Mouse (Mus musculus): ENCODE measurements around the gene Btbd9. TPM values are rescaled to one million over a fixed set of nuclear protein-coding genes. Genes with fewer than 3 reads are reported as not detected.

The Btbd9 gene
- polyA plus RNA-seq, 1 experiment from 2014 or later: 98.0 TPM

DNA sequence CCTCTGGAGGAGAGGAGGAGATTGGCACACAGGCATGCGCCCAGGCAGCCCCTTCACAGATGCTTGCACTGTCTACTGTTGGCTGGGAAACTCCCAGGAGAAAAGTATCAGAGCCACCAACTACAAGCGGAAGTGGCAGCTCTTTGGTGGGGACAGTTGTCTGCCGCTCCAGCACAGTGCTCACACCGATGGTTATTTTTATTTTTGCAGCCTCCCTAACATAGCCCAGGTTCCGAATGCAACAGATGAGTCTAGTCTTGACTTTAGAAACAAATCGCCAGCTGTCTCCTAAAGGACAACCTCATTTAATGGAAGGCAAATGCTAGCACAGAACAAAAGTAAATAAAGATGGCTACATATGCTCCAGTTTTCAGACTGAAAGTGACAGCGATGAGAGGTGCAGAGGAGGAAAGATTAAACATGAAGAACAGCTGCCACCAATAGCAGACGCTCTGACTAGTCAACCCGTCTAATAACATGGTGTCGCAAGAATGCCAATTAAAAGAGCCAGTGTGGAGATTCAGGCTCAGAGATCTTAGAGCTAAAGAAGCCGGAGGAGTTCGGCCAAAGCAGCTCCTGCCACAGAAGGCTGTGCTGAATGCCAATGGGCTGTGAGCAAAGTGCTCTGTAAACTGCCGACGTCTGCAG, 108.6 kb downstream of the Btbd9 start:
- 34% methylated on average over 14 of the region's 14 CpGs for WGBS
- peak overlapping the region; percentile 73 for H3K27ac ChIP-seq (replicated peaks)
- H3K9ac ChIP-seq (replicated peaks): no peak overlapping the region
- no peaks in the 10 kb centered on the region for H3K27me3 ChIP-seq
- no peak overlapping the region for H3K4me3 ChIP-seq
- H3K4me2 ChIP-seq (replicated peaks): peak overlapping the region; percentile 21
- 0 out of 2 replicates have a peak, but pooled peaks have one; percentile 16 for ATAC-seq (ENCODE audit: low FRiP score, low read depth)
- H3K36me3 ChIP-seq: no peaks in the 10 kb centered on the region
- peaks cover 51% of the 10 kb centered on the region for H3K4me1 ChIP-seq
- no peaks in the 10 kb centered on the region for H3K9me3 ChIP-seq

DNA sequence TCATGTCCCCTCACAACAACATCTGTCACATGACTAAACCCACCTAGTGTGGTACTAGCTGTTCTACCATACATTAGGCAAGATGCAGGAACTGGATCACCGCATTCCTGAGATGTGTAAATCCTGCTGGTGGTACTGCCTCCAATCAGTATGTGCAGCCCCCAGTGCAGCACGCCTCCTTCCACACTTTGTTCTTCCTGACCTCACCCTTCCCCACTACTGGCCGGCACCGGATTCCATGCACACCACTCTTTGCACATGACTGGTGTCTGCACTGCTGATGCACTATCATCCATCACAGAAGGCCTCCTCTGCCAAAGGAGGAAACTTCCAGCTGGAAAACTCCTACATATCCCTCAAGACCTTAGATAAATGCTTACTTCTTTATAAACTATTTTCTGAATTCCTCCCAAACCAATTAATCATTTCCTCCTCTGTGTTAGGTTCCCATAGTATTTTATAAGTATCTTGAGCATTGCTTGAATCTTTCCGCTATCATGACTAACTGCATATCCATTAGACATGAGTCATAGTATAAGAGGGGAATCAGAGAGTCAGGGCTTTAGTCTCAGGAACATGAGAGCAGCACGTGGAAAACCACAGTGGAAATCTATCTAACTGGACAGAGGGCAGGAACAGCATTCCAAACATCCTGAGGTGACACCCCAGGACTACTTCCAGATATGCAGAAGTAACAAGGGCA, 111.1 kb downstream of the Btbd9 start:
- Histone ChIP-seq H3K36me3 (no peaks in the 10 kb centered on the region), H3K27ac (replicated peaks) (no peak overlapping the region), H3K27me3 (no peaks in the 10 kb centered on the region), H3K9me3 (no peaks in the 10 kb centered on the region), H3K4me2 (replicated peaks) (no peak overlapping the region), H3K4me3 (no peak overlapping the region), H3K4me1 (peaks cover 43% of the 10 kb centered on the region), H3K9ac (replicated peaks) (no peak overlapping the region)
- no peak for ATAC-seq (ENCODE audit: low FRiP score, low read depth)
- WGBS: 87% methylated on average over 6 of the region's 6 CpGs

- Histone ChIP-seq H3K9me3 (no peaks in the 10 kb centered on the region), H3K4me3 (no peak overlapping the region), H3K9ac (replicated peaks) (no peak overlapping the region), H3K4me1 (peaks cover 39% of the 10 kb centered on the region), H3K4me2 (replicated peaks) (no peak overlapping the region), H3K27ac (replicated peaks) (no peak overlapping the region), H3K27me3 (no peaks in the 10 kb centered on the region), H3K36me3 (no peaks in the 10 kb centered on the region)
- ATAC-seq (ENCODE audit: low FRiP score, low read depth): no peak
- 46% methylated on average over 5 of the region's 5 CpGs for WGBS
These were observed 112.0 kb downstream of the Btbd9 start for GRCm38 (mm10) chr17:30464240-30464745.

GRCm38 (mm10) chr17:30460727-30461349, 115.5 kb downstream of the Btbd9 start:
- Histone ChIP-seq H3K27ac (replicated peaks) (no peak overlapping the region), H3K4me2 (replicated peaks) (no peak overlapping the region), H3K9me3 (no peaks in the 10 kb centered on the region), H3K4me1 (peaks cover 36% of the 10 kb centered on the region), H3K36me3 (no peaks in the 10 kb centered on the region), H3K9ac (replicated peaks) (no peak overlapping the region), H3K4me3 (no peak overlapping the region), H3K27me3 (no peaks in the 10 kb centered on the region)
- WGBS: 91% methylated on average over 2 of the region's 2 CpGs
- no peak for ATAC-seq (ENCODE audit: low FRiP score, low read depth)

DNA sequence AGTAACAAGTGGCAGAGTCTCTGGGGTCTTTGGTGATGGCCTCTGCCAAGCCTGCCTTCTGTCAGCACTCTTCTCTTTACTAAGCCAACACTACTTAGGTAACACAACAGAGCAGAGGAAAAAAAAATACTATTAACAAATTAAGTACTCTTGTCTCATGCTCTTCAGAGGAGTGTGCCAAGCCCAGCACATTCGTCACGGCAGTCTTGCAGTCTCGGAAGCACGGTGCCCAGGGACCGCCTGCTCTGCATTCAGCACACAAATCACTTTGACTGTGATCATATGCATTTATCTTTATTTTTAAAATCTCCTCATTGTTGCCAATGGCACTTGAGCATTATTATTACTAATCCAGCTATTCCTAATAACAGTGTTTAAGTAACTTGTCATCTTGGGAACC, 116.6 kb downstream of the Btbd9 start:
- H3K4me2 ChIP-seq (replicated peaks): no peak overlapping the region
- H3K9me3 ChIP-seq: no peaks in the 10 kb centered on the region
- H3K27ac ChIP-seq (replicated peaks): no peak overlapping the region
- ATAC-seq (ENCODE audit: low FRiP score, low read depth): no peak
- no peak overlapping the region for H3K4me3 ChIP-seq
- H3K9ac ChIP-seq (replicated peaks): no peak overlapping the region
- 82% methylated on average over 5 of the region's 5 CpGs for WGBS
- no peaks in the 10 kb centered on the region for H3K27me3 ChIP-seq
- H3K36me3 ChIP-seq: no peaks in the 10 kb centered on the region
- H3K4me1 ChIP-seq: peaks cover 36% of the 10 kb centered on the region

DNA sequence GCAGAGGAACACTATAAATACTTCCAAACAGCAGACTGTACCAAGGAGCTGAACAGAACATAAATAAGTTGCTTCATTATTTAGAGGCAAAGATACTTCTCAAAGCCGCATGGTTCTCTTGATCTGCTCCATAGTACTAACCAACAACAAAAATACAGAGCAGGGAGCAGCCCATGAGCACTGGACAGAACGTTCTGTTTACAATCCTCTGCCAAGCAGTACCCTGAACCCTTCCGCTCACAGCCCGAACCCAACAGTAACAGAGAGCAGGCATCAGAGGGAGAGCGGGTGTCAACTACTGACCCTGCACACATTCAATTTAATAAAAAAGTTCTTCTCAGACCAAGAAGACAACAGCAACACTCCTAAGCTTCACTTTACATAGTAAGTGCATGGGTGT, 117.4 kb downstream of the Btbd9 start:
- Histone ChIP-seq H3K9me3 (no peaks in the 10 kb centered on the region), H3K27me3 (no peaks in the 10 kb centered on the region), H3K4me3 (no peak overlapping the region), H3K36me3 (no peaks in the 10 kb centered on the region), H3K4me2 (replicated peaks) (no peak overlapping the region), H3K27ac (replicated peaks) (no peak overlapping the region), H3K9ac (replicated peaks) (no peak overlapping the region), H3K4me1 (peaks cover 35% of the 10 kb centered on the region)
- 91% methylated on average over 5 of the region's 5 CpGs for WGBS
- no peak for ATAC-seq (ENCODE audit: low FRiP score, low read depth)

DNA sequence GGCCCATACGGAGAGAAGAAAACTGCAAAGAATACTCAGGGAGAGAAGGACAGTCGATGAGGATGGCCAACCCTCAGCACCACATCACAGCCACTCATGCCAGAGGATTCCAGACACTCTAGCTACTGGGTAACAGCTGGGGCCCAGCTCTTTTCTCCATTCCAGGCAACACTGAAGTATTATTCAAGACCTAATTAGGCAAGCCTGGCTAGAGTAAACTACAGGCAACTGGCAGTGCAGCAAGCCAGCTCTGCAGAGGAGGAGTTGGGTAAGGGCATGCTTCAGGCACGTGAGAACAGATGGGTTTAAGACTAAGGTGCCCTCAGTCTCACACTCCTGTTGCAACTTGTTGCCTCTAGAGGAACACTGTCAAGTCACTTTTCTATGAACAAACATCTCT, 118.0 kb downstream of the Btbd9 start:
- peaks cover 30% of the 10 kb centered on the region for H3K4me1 ChIP-seq
- ATAC-seq (ENCODE audit: low FRiP score, low read depth): no peak
- no peaks in the 10 kb centered on the region for H3K9me3 ChIP-seq
- no peaks in the 10 kb centered on the region for H3K27me3 ChIP-seq
- no peak overlapping the region for H3K4me3 ChIP-seq
- H3K27ac ChIP-seq (replicated peaks): peak overlapping the region; percentile 12; the same call in 1 of the 2 replicates
- no peaks in the 10 kb centered on the region for H3K36me3 ChIP-seq
- H3K9ac ChIP-seq (replicated peaks): no peak overlapping the region
- no peak overlapping the region for H3K4me2 ChIP-seq (replicated peaks)
- 73% methylated on average over 3 of the region's 3 CpGs for WGBS

- H3K4me1 ChIP-seq: peaks cover 30% of the 10 kb centered on the region
These were observed 118.8 kb downstream of the Btbd9 start for GRCm38 (mm10) chr17:30457486-30457885.

GRCm38 (mm10) chr17:30456293-30456692, 120.0 kb downstream of the Btbd9 start:
- no peak overlapping the region for H3K4me2 ChIP-seq (replicated peaks)
- H3K9ac ChIP-seq (replicated peaks): no peak overlapping the region
- H3K4me3 ChIP-seq: no peak overlapping the region
- H3K27me3 ChIP-seq: no peaks in the 10 kb centered on the region
- H3K27ac ChIP-seq (replicated peaks): no peak overlapping the region
- no peak for ATAC-seq (ENCODE audit: low FRiP score, low read depth)
- WGBS: 66% methylated on average over 12 of the region's 12 CpGs
- H3K36me3 ChIP-seq: no peaks in the 10 kb centered on the region
- H3K9me3 ChIP-seq: no peaks in the 10 kb centered on the region
- H3K4me1 ChIP-seq: peaks cover 30% of the 10 kb centered on the region

More at GRCm38 (mm10) chr17:30457486-30457885, 118.8 kb downstream of the Btbd9 start:
- H3K27me3 ChIP-seq: no peaks in the 10 kb centered on the region
- no peak for ATAC-seq (ENCODE audit: low FRiP score, low read depth)
- no peak overlapping the region for H3K9ac ChIP-seq (replicated peaks)
- no peak overlapping the region for H3K4me2 ChIP-seq (replicated peaks)
- no peak overlapping the region for H3K4me3 ChIP-seq
- 63% methylated on average over 7 of the region's 7 CpGs for WGBS
- no peaks in the 10 kb centered on the region for H3K36me3 ChIP-seq
- no peak overlapping the region for H3K27ac ChIP-seq (replicated peaks)
- H3K9me3 ChIP-seq: no peaks in the 10 kb centered on the region

DNA sequence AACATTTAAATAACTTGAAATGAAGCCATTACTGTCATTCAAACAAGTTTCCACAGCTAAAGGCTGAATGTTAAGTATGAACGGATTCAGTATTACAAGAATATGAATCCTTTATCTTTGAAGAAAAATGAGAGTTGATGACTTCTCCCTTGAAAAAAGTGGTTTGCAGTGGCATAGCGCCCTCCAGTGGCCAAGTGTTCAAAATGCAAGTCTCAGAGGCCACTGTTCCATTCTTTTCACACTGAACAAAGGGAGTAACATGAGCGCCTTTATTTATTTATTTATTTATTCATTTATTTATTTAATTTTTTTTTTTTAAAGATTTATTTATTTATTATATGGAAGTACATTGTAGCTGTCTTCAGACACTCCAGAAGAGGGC, 121.4 kb downstream of the Btbd9 start:
- Histone ChIP-seq H3K4me1 (peaks cover 25% of the 10 kb centered on the region), H3K27ac (replicated peaks) (no peak overlapping the region), H3K9me3 (no peaks in the 10 kb centered on the region), H3K36me3 (no peaks in the 10 kb centered on the region), H3K9ac (replicated peaks) (no peak overlapping the region), H3K27me3 (no peaks in the 10 kb centered on the region), H3K4me2 (replicated peaks) (no peak overlapping the region), H3K4me3 (no peak overlapping the region)
- 20% methylated on average over 3 of the region's 3 CpGs for WGBS
- ATAC-seq (ENCODE audit: low FRiP score, low read depth): no peak

DNA sequence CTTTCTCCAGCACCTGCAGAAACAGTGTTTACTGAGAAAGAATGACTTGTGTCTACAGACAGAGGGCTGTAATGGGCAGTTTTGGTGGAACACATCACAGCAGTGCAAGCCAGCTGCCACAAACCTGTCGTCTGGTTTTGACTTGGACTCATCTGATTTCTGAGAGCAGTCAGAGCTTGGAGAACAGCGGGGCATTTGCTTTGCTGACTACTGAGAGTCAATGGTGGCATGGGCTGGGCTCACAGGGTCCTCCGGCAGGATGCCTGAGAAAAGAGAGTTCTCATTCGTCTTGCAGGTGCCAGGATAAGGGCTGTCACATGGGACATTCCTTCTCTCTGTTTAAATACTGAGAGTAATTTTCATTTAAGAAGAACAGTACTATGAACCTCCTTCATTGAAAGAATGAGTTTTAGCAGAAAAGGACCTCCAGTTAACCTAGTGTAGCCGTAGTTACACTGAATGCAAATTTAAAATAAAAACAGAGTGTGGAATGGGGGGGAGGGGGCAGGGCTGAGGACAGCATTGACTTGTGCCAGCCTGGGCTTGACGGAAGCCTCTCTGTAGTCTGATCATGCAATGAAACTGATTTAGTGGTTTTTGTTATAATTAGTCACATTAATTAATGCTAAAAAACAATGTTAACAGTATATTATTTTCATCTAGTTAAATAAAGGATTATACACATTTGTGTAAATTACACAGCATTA, 122.0 kb downstream of the Btbd9 start:
- no peak overlapping the region for H3K4me2 ChIP-seq (replicated peaks)
- H3K4me3 ChIP-seq: no peak overlapping the region
- H3K9ac ChIP-seq (replicated peaks): no peak overlapping the region
- H3K27me3 ChIP-seq: no peaks in the 10 kb centered on the region
- H3K4me1 ChIP-seq: peaks cover 25% of the 10 kb centered on the region
- ATAC-seq (ENCODE audit: low FRiP score, low read depth): no peak
- H3K27ac ChIP-seq (replicated peaks): no peak overlapping the region
- H3K9me3 ChIP-seq: no peaks in the 10 kb centered on the region
- H3K36me3 ChIP-seq: no peaks in the 10 kb centered on the region
- 49% methylated on average over 6 of the region's 6 CpGs for WGBS

DNA sequence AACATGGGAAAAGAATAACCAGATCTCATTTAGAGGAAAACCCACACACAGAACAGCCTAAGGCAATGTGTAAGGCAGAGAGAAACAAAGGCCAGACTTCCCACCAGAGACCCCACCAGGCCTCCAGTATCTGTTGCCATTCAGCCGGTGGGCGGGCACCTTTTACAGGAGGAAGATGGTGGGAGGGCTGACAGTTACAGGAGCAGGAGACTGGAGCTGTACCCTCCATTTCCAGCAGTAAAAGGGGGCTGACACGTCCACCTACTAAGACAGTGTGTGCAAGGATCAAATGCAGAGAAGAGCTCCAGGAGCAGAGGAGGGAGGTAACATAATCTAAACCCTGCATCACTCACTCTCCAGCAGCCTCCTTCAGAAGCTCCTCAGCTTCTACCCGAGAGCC, 123.0 kb downstream of the Btbd9 start:
- H3K4me1 ChIP-seq: peaks cover 22% of the 10 kb centered on the region
- no peak overlapping the region for H3K4me2 ChIP-seq (replicated peaks)
- WGBS: 72% methylated on average over 4 of the region's 4 CpGs
- no peak overlapping the region for H3K9ac ChIP-seq (replicated peaks)
- no peaks in the 10 kb centered on the region for H3K36me3 ChIP-seq
- no peak overlapping the region for H3K4me3 ChIP-seq
- H3K9me3 ChIP-seq: no peaks in the 10 kb centered on the region
- no peaks in the 10 kb centered on the region for H3K27me3 ChIP-seq
- ATAC-seq (ENCODE audit: low FRiP score, low read depth): no peak
- H3K27ac ChIP-seq (replicated peaks): no peak overlapping the region

Data from midbrain, embryonic 12.5 days (tissue).